Mouse (Mus musculus) mammary gland, adult 2 months (tissue): ENCODE results near the gene Rtp1. TPM values are rescaled to one million over a fixed set of nuclear protein-coding genes. Genes with fewer than 3 reads are reported as not detected.

Experiments used
- polyA plus RNA-seq: library from polyadenylated mRNA; depleted of rRNA; stranded (reverse); fragments of >200 nt; gene quantifications from 2 replicates; pipeline ENCODE4 v1.2.3, GENCODE M21; 2012; ENCODE audit warnings: low replicate concordance; rRNA removed

The Rtp1 gene
- not detected in 2 replicates for polyA plus RNA-seq

DNA sequence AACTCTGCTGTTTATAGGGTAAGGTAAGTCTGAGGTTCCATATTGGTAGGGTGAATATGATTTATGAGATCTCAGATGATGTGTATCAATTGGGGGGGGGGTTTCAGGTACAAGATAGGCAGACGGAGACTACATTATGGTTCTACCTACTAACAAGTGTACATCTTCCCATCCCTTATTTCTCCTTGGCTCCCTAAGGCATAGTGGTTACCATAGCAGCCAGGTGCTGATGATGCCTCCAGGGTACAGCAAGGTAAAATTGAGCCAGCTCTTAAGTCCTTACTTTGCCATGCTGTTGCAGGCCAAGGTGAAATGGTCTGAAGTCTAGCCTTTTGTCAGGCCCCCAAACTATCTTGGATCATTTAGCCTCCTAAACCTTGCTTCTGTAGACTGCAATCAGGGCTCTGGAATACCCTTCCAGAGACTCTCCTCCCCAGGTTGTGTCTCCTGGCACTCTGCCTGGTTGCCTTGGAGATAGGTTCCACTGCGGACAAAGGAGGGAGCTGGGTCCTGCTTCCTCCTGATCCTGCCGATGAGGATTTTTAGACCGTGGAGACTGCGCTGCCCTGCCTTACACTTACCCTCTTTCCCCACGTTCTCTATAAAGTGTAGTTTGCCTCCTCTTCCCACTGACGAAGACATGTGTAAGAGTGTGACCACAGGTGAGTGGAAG is at the start of gene Rtp1:
TSS of gene Rtp1 (plus strand) at position 487 of the 673 bp plus-strand sequence.

Other genes with a start within 250 kb of the Rtp1 start
- gene St6gal1, start 204.4 kb upstream of the Rtp1 start, polyA plus RNA-seq, result 21.3 and 35.6 TPM in 2 replicates
- 20.8 and 43.1 TPM in 2 replicates for gene Rtp4, start 91.2 kb downstream of the Rtp1 start, polyA plus RNA-seq
- gene Masp1, start 91.7 kb downstream of the Rtp1 start, polyA plus RNA-seq, result 1.6 and 4.5 TPM in 2 replicates